Mouse (Mus musculus) spleen, embryonic (tissue): Measurements from ENCODE around the gene Padi6.

Source experiments
- CTCF ChIA-PET: fragments of 350-600 bp; sonication (Branson Sonifier 250); formaldehyde crosslinking; loops from one replicate; lab custom pipeline; 2022; lab: Charles Lee

Gene Padi6

GRCm38 (mm10) chr4:140688044-140688825, 54.2 kb downstream of the Padi6 start:
- CTCF ChIA-PET, result no interaction called here

- CTCF ChIA-PET, result interaction anchor here (0.5 kb wide), 1 partner anchor 63 kb away, joined by 3 read pairs; no protein-coding TSS in a partner anchor
Observed at GRCm38 (mm10) chr4:140684881-140685303, 57.6 kb downstream of the Padi6 start.

- CTCF ChIA-PET, result interaction anchor here (0.5 to 1.2 kb wide), 3 partner anchors 10 to 63 kb away, joined by 3 to 9 read pairs (median 3); no protein-coding TSS in a partner anchor
Observed at GRCm38 (mm10) chr4:140684141-140684871, 58.1 kb downstream of the Padi6 start.

DNA sequence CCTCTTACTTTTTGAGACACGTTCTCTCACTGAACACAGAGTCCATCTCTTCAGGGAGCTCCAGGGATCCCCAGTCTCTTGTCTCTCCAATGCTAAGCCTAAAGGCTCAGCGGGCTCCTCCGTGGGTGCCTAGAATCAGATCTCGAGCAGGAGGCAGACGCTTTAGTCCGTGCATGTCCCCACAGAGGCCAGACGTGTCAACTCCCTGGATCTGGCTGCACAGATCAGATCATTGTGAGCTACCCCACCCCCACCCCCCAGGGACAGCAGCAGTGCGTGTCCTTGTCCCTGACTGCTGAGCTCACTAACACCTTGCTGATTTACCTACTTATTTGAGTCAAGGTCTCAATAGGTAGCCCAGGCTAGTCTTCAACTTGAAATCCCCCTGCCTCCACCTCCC, 58.8 kb downstream of the Padi6 start:
- CTCF ChIA-PET, result interaction anchor here (0.7 to 1.2 kb wide), 2 partner anchors 9 to 61 kb away, joined by 3 to 9 read pairs; no protein-coding TSS in a partner anchor

DNA sequence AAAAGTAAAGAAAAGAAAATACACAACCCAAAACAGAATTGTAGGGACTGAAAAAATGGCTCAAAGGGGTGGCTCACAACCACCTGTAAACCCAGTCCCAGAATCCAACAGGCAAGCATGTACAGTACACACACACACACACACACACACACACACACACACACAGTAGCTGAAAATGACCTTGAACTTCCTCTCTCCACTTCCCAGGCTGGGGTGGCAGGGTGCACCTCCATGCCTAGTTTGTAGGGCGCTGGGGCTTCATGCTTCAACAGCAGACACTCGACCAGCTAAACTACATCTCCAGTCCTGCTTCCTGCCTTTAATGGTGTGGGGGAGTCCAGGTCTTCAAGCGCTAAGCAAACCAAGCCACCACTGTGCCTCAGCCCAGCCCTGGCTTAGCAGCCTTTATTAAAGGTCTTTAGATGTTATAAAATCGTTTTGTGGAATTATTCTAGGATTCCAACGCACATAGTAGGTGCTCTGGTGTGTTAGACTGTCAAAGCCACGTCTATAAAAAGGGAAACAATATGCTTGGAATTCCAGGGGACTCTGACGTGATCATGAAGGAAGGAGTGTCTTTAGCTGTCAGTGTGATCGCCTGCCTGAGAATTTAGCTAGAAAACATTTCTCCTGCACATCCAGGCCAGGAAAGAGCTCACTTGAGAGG, 61.6 kb downstream of the Padi6 start:
- CTCF ChIA-PET, result interaction anchor here (0.6 kb wide), 1 partner anchor 18 kb away, joined by 4 read pairs; no protein-coding TSS in a partner anchor

DNA sequence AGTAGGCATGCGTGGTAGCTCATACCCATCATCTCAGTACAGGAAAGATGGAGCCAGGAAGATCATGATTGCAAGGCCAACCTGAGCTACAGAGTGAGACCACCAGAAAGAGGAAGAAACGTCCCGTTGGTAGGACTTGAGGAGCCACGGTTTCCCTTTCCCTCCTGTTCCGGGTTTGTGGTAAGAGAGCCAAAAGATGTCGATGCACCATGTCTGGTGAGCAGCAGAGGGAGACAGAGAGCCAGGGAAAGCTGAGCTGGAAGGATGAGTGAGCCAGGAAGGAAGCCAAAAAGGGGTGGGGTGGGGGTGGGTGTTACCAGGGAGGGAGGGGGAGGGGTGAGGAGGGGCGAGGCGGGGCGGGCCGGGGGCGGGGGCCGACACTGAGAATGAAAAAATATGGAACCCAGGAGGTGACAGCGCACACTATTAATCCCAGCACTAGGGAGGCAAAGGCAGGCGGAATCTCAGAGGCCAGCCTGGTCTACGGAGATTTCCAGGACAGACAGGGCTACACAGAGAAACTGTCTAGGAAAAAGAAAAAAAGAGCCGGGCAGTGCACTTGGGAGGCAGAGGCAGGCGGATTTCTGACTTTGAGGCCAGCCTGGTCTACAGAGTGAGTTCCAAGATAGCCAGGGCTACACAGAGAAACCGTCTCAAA, 62.6 kb downstream of the Padi6 start:
- CTCF ChIA-PET, result interaction anchor here (0.6 kb wide), 1 partner anchor 17 kb away, joined by 4 read pairs; no protein-coding TSS in a partner anchor

GRCm38 (mm10) chr4:140679038-140679437, 63.4 kb downstream of the Padi6 start:
- CTCF ChIA-PET, result interaction anchor here (0.6 kb wide), 1 partner anchor 16 kb away, joined by 3 read pairs; no protein-coding TSS in a partner anchor
